Mouse (Mus musculus) CH12.LX (cell line): ENCODE data around the gene Tbc1d9b.

ENCODE experiments used
- CTCF ChIP-seq, 2 experiments: IDR thresholded peaks in 1 of 2; conservative IDR thresholded peaks in 1 of 2; 2 replicates each; pipeline ENCODE4 v1.5.1; 2011 to 2012; ENCODE audit warnings: low read depth in 2 of 2, low read length in 2 of 2, improper control_type of control experiment in 1 of 2, inconsistent platforms in 1 of 2, mild to moderate bottlenecking in 1 of 2, moderate library complexity in 1 of 2
- POLR2A ChIP-seq: IDR thresholded peaks from 2 replicates; pipeline ENCODE4 v1.6.1; 2011; ENCODE audit warnings: low read depth, mild to moderate bottlenecking, improper control_type of control experiment, low read length

- no peak for TF ChIP-seq CTCF (conservative IDR thresholded peaks at IDR 0.05 in 1 of 2, IDR thresholded peaks at IDR 0.05 in 1 of 2; ENCODE audit: low read depth in 2 of 2, low read length in 2 of 2)
- TF ChIP-seq POLR2A = no peak
Observed at GRCm38 (mm10) chr11:50217811-50218210, 86.6 kb downstream of the Tbc1d9b start.
